ENCODE assay signal across 19 mouse cellular contexts in the genomic region with DNA sequence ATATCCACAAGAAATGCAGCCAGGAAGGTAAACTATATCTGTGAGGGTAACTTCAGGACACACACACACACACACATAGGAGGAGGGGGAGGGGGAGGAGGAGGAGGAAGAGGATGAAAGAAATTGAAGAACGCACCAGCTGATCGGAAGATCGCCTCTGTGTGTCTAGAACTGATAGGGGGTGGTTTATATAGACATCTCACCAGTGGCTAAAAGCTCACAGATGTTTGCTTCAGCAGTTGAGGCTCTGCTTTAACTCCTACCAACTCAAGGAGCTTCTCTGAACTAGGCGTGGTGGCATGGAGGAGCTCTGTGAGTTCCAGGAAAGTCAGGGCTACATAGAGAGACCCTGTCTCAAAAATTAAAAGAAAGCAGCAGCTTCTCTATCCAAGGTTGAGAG.
"Had no signal": no experiment of that assay in that cellular context is flagged by ENCODE, and none has a peak within 500 bp of the region (broad histone marks: within the 10 kb centered on the region; RNA-seq: fewer than 3 reads in every experiment).

No protein-coding gene starts in this region.

- DNase-seq: kidney, adult 11 months; kidney, adult 8-10 months; kidney, postnatal 10 days; kidney, postnatal 36 days; left cerebral cortex, postnatal 4 days; lung, adult 18-20 months; lung, postnatal 10 days; lung, postnatal 36 days; spleen, adult 18-20 months; thymus, postnatal 14 days; thymus, postnatal 4 days had no signal

- ATAC-seq: intestine, embryonic 15.5 days; midbrain, embryonic 16.5 days had no signal

- H3K36me3 ChIP-seq: intestine, embryonic 15.5 days; kidney, embryonic 15.5 days; limb, embryonic 15.5 days; lung, embryonic 15.5 days; midbrain, embryonic 12.5 days had no signal

- H3K4me3 ChIP-seq: intestine, embryonic 15.5 days; kidney, embryonic 15.5 days; limb, embryonic 12.5 days; limb, embryonic 15.5 days; lung, embryonic 15.5 days; midbrain, embryonic 12.5 days; myocyte had no signal

- H3K4me1 ChIP-seq: intestine, embryonic 15.5 days; kidney, embryonic 15.5 days; limb, embryonic 12.5 days; lung, embryonic 15.5 days; midbrain, embryonic 12.5 days had no signal

- H3K4me2 ChIP-seq: intestine, embryonic 15.5 days; kidney, embryonic 15.5 days; limb, embryonic 12.5 days; limb, embryonic 15.5 days; lung, embryonic 15.5 days; midbrain, embryonic 12.5 days had no signal

- H3K27me3 ChIP-seq: intestine, embryonic 15.5 days; kidney, embryonic 15.5 days; limb, embryonic 12.5 days; limb, embryonic 15.5 days; lung, embryonic 15.5 days; midbrain, embryonic 12.5 days had no signal

- H3K9me3 ChIP-seq: intestine, embryonic 15.5 days; kidney, embryonic 15.5 days; limb, embryonic 12.5 days; limb, embryonic 15.5 days; lung, embryonic 15.5 days; midbrain, embryonic 12.5 days had no signal

- H3K27ac ChIP-seq: intestine, embryonic 15.5 days; kidney, embryonic 15.5 days; limb, embryonic 12.5 days; limb, embryonic 15.5 days; lung, embryonic 15.5 days; midbrain, embryonic 12.5 days had no signal

- H3K9ac ChIP-seq: intestine, embryonic 15.5 days; kidney, embryonic 15.5 days; limb, embryonic 12.5 days; limb, embryonic 15.5 days; lung, embryonic 15.5 days; midbrain, embryonic 12.5 days had no signal
